Mouse (Mus musculus) ES-Bruce4 (cell line): ENCODE measurements at regions not wholly inside any gene's neighbourhood (a gene's known extent, or its start where the extent isn't known, plus 50 kb on each side); places are given as distances from the start of the nearest gene placed in this dataset.

Experiments
- H3K27ac ChIP-seq: 2 replicates; pipeline ENCODE4 v1.5.1; 2012; ENCODE audit warnings: low read length, inconsistent platforms; ENCODE audit not compliant: insufficient read depth
- H3K27me3 ChIP-seq: 2 replicates; pipeline ENCODE4 v1.6.1; 2012; ENCODE audit warnings: mild to moderate bottlenecking, low read length, inconsistent platforms; ENCODE audit not compliant: control insufficient read depth, poor library complexity, insufficient read depth, severe bottlenecking
- H3K36me3 ChIP-seq: 2 replicates; pipeline ENCODE4 v1.6.1; 2012; ENCODE audit warnings: inconsistent platforms, mild to moderate bottlenecking, low read length, moderate library complexity; ENCODE audit not compliant: control insufficient read depth, poor library complexity, insufficient read depth, severe bottlenecking
- H3K4me1 ChIP-seq: one replicate; pipeline ENCODE4 v1.8.1; 2011; ENCODE audit warnings: low read length; ENCODE audit not compliant: control insufficient read depth, insufficient read depth
- H3K4me3 ChIP-seq: 2 replicates; pipeline ENCODE4 v1.5.1; 2011; ENCODE audit warnings: low read depth, mild to moderate bottlenecking, low read length
- H3K9ac ChIP-seq: 2 replicates; pipeline ENCODE4 v1.6.1; 2012; ENCODE audit warnings: low read depth, mild to moderate bottlenecking, inconsistent platforms; ENCODE audit not compliant: poor library complexity, severe bottlenecking
- H3K9me3 ChIP-seq: replicated peaks from 2 replicates; pipeline ENCODE4 v1.6.1; 2012; ENCODE audit warnings: mild to moderate bottlenecking, low read length, inconsistent platforms; ENCODE audit not compliant: control insufficient read depth, poor library complexity, insufficient read depth, severe bottlenecking
- CTCF ChIP-seq: IDR thresholded peaks from one replicate; pipeline ENCODE4 v1.8.1; 2011; ENCODE audit warnings: low read depth, low read length
- EP300 ChIP-seq: IDR thresholded peaks from 2 replicates; pipeline ENCODE4 v1.6.1; 2011; ENCODE audit warnings: low read depth, low read length; ENCODE audit not compliant: insufficient read depth
- POLR2A ChIP-seq: IDR thresholded peaks from one replicate; pipeline ENCODE4 v1.8.1; 2011; ENCODE audit warnings: low read length; ENCODE audit not compliant: insufficient read depth

GRCm38 (mm10) chr8:6090028-6090427 is 984.9 kb upstream of the Slc10a2 start:
- no peaks in the 10 kb centered on the region for H3K27me3 ChIP-seq
- H3K9me3 ChIP-seq: no peaks in the 10 kb centered on the region
- no peak for TF ChIP-seq POLR2A
- no peak for TF ChIP-seq CTCF
- no peak for TF ChIP-seq EP300

GRCm38 (mm10) chr8:6043939-6044577 is 938.9 kb upstream of the Slc10a2 start:
- no peaks in the 10 kb centered on the region for H3K4me1 ChIP-seq
- no peaks in the 10 kb centered on the region for H3K27me3 ChIP-seq
- TF ChIP-seq EP300: no peak
- TF ChIP-seq POLR2A: no peak
- TF ChIP-seq CTCF: peak; percentile 20
- H3K36me3 ChIP-seq: no peaks in the 10 kb centered on the region
- no peak overlapping the region for H3K27ac ChIP-seq
- no peak overlapping the region for H3K4me3 ChIP-seq
- no peaks in the 10 kb centered on the region for H3K9me3 ChIP-seq
- H3K9ac ChIP-seq: no peak overlapping the region

More at GRCm38 (mm10) chr8:6090028-6090427, 984.9 kb upstream of the Slc10a2 start:
- H3K9ac ChIP-seq: no peak overlapping the region
- H3K4me3 ChIP-seq: no peak overlapping the region
- H3K27ac ChIP-seq: no peak overlapping the region
- no peaks in the 10 kb centered on the region for H3K36me3 ChIP-seq
- H3K4me1 ChIP-seq: no peaks in the 10 kb centered on the region

- Histone ChIP-seq H3K36me3 (no peaks in the 10 kb centered on the region), H3K27ac (no peak overlapping the region)
Observed at GRCm38 (mm10) chr8:6012206-6012605, 907.1 kb upstream of the Slc10a2 start.

GRCm38 (mm10) chr8:6011182-6011581 is 906.0 kb upstream of the Slc10a2 start:
- H3K36me3 ChIP-seq: no peaks in the 10 kb centered on the region
- TF ChIP-seq CTCF (no peak), EP300 (no peak), POLR2A (no peak)
- H3K9me3 ChIP-seq: no peaks in the 10 kb centered on the region
- no peaks in the 10 kb centered on the region for H3K27me3 ChIP-seq
- no peak overlapping the region for H3K9ac ChIP-seq
- no peaks in the 10 kb centered on the region for H3K4me1 ChIP-seq
- no peak overlapping the region for H3K27ac ChIP-seq
- no peak overlapping the region for H3K4me3 ChIP-seq

More at GRCm38 (mm10) chr8:6012206-6012605, 907.1 kb upstream of the Slc10a2 start:
- H3K4me1 ChIP-seq: no peaks in the 10 kb centered on the region
- no peaks in the 10 kb centered on the region for H3K27me3 ChIP-seq
- no peaks in the 10 kb centered on the region for H3K9me3 ChIP-seq
- no peak overlapping the region for H3K9ac ChIP-seq
- no peak for TF ChIP-seq POLR2A
- no peak overlapping the region for H3K4me3 ChIP-seq

- Histone ChIP-seq H3K27ac (no peak overlapping the region), H3K9me3 (no peaks in the 10 kb centered on the region), H3K36me3 (no peaks in the 10 kb centered on the region), H3K4me1 (no peaks in the 10 kb centered on the region), H3K27me3 (no peaks in the 10 kb centered on the region), H3K9ac (no peak overlapping the region), H3K4me3 (no peak overlapping the region)
- TF ChIP-seq EP300 (no peak), CTCF (no peak), POLR2A (no peak)
Observed at GRCm38 (mm10) chr8:6010712-6011111, 905.6 kb upstream of the Slc10a2 start.

GRCm38 (mm10) chr8:6002612-6003011 is 897.5 kb upstream of the Slc10a2 start:
- H3K4me3 ChIP-seq: no peak overlapping the region
- no peak overlapping the region for H3K27ac ChIP-seq
- no peaks in the 10 kb centered on the region for H3K36me3 ChIP-seq
- no peaks in the 10 kb centered on the region for H3K27me3 ChIP-seq
- TF ChIP-seq CTCF: no peak
- no peak for TF ChIP-seq POLR2A
- TF ChIP-seq EP300: no peak
- H3K9ac ChIP-seq: no peak overlapping the region
- H3K9me3 ChIP-seq: no peaks in the 10 kb centered on the region
- no peaks in the 10 kb centered on the region for H3K4me1 ChIP-seq
